In the genomic region with DNA sequence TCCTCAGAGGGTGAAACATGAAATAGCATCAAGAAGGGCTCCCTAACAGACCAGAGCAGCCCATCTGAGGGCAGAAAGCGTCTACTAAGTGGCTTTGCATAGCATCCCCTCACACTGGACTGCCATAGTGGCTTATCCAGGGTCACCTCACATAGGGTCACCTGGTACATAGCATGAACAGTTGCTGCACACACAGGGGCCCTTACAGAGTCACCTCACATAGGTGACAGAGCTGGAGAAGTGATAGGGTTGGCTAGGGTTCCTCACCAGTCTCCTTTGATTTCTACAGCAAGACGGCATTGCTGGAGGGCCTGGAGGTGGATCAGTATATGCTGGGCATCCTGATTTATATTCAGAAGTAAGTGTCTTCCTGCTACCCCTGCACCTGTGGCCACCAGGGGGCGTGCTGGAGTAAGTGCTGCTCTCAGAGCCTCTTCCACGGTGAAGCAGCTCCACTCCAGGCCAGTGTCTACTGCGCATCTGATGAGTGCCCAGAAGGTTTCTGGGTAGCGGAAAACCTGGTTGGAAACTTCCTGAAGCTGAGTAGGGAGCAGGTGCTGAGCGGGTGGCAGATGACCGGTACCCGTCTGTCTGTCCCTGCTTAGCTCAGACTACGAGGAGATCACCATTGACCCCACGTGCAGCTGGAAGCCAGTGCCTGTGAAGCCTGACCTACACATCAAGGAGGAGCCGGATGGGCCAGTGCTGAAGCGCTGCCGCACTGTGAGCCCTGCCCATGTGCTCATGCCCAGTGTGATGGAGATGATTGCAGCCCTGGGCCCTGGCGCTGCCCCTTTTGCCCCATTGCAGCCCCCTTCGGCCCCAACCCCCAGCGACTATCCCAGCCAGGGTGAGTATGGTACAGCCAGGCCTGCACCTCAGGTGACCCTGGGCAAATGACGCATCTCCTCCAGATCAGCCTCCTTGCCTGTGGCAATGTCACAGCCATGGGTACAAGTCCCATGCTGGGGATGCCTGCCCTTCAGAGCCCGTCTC, we compare ENCODE assay signal across 8 mouse cellular contexts. TPM values are rescaled to one million over a fixed set of nuclear protein-coding genes. Genes with fewer than 3 reads are reported as not detected.
DNase-seq lines count a peak whose midpoint lies in the region; ATAC-seq lines count a peak whose summit lies in the region.

No protein-coding gene starts in this region.

- no peak for ATAC-seq in cerebellum, adult (ENCODE audit: insufficient number of reproducible peaks, low FRiP score, low TSS enrichment)
- peak; percentile 62 for ATAC-seq in common myeloid progenitor, adult 5-6 weeks (replicated peaks; ENCODE audit: low read depth, poor library complexity, severe bottlenecking)

- peak; percentile 60 for DNase-seq in cerebellum, adult 9-10 months
- DNase-seq in ovary, postnatal 36 days (ENCODE audit: low spot score), result peak; percentile 68
- no peak for DNase-seq in ovary, adult 18-20 months (ENCODE audit: low spot score)
- peak; percentile 85 for DNase-seq in kidney, postnatal 10 days
- DNase-seq in lung, postnatal 36 days, result peak; percentile 81
- peak; percentile 83 for DNase-seq in testis, postnatal 10 days (ENCODE audit: low spot score)

RNA-seq across cellular contexts. Expression of gene Ppia, which starts 12.4 kb away (rescaled TPM):
- 2,015 and 2,091 TPM in 2 replicates for total RNA-seq in common myeloid progenitor, adult 5-6 weeks (2017)

RNA-seq across cellular contexts. Expression of gene Zmiz2, which starts 13.9 kb away (rescaled TPM):
- 9.6 and 17.1 TPM in 2 replicates for total RNA-seq in common myeloid progenitor, adult 5-6 weeks (2017)

RNA-seq across cellular contexts. Expression of gene H2afv, which starts 41.4 kb away (rescaled TPM):
- total RNA-seq in common myeloid progenitor, adult 5-6 weeks (2017), result 88.8 and 129 TPM in 2 replicates
